Mouse (Mus musculus) intestine, postnatal 0 days (tissue): ENCODE measurements around the gene Fhod1. TPM values are rescaled to one million over a fixed set of nuclear protein-coding genes. Genes with fewer than 3 reads are reported as not detected.

Experiments
- ATAC-seq: fragments of 200-750 bp; cut with Nextera tagmentation; 2 replicates; pipeline ENCODE4 v1.8.0; 2017; ENCODE audit warnings: mild to moderate bottlenecking, moderate TSS enrichment, moderate library complexity
- H3K27ac ChIP-seq: fragments of 300-500 bp; sonication (generic); 2 replicates; pipeline ENCODE4 v1.5.1; 2014; ENCODE audit warnings: mild to moderate bottlenecking, low read depth, low read length, moderate library complexity
- H3K27me3 ChIP-seq: fragments of 300-500 bp; sonication (generic); replicated peaks from 2 replicates; pipeline ENCODE4 v1.6.1; 2014; ENCODE audit warnings: low read length, mixed read lengths; ENCODE audit not compliant: control insufficient read depth, insufficient read depth
- H3K36me3 ChIP-seq: fragments of 300-500 bp; sonication (generic); 2 replicates; pipeline ENCODE4 v1.6.1; 2014; ENCODE audit warnings: mild to moderate bottlenecking, moderate library complexity; ENCODE audit not compliant: control insufficient read depth, insufficient read depth
- H3K4me1 ChIP-seq: fragments of 300-500 bp; sonication (generic); replicated peaks from 2 replicates; pipeline ENCODE4 v1.6.1; 2014; ENCODE audit warnings: antibody characterized with exemption, low read length, mixed read lengths; ENCODE audit not compliant: control insufficient read depth, insufficient read depth
- H3K4me2 ChIP-seq: fragments of 300-500 bp; sonication (generic); replicated peaks from 2 replicates; pipeline ENCODE4 v1.6.1; 2014; ENCODE audit warnings: low read depth, mild to moderate bottlenecking, moderate library complexity
- H3K4me3 ChIP-seq: fragments of 300-500 bp; sonication (generic); 2 replicates; pipeline ENCODE4 v1.5.1; 2014; ENCODE audit warnings: low read depth, low read length
- H3K9ac ChIP-seq: fragments of 300-500 bp; sonication (generic); 2 replicates; pipeline ENCODE4 v1.6.1; 2014; ENCODE audit warnings: mild to moderate bottlenecking, low read depth, low read length
- H3K9me3 ChIP-seq: fragments of 300-500 bp; sonication (generic); 2 replicates; pipeline ENCODE4 v1.6.1; 2016; ENCODE audit warnings: mixed run types; ENCODE audit not compliant: control insufficient read depth
- CTCF ChIP-seq: sonication (generic); IDR thresholded peaks from 2 replicates; pipeline ENCODE4 v1.5.1; 2016; ENCODE audit warnings: low read depth, mild to moderate bottlenecking, control low read depth, antibody characterized with exemption, moderate library complexity
- WGBS: fragments of 180-500 bp; shearing (Covaris S2); extraction: QIAGEN DNeasy Blood & Tissue Kit; methylation state at CpG from one replicate; pipeline ENCODE4 v1.1.7; 2014; 5-methylcytosine and 5-hydroxymethylcytosine counted together
- polyA plus RNA-seq: library from polyadenylated mRNA; unstranded; fragments of >200 nt; fragmentation: Nextera tagmentation; extraction: Ambion mirVana; gene quantifications from 2 replicates; pipeline ENCODE4 v1.2.1, GENCODE M21; 2015

Gene Fhod1
- polyA plus RNA-seq, 1 experiment from 2014 or later: 1.3 TPM

GRCm38 (mm10) chr8:105315073-105315769 is 32.5 kb downstream of the Fhod1 start:
- H3K4me2 ChIP-seq: no peak overlapping the region
- H3K4me1 ChIP-seq: no peaks in the 10 kb centered on the region
- H3K36me3 ChIP-seq: peaks cover 68% of the 10 kb centered on the region
- no peak overlapping the region for H3K9ac ChIP-seq
- H3K27me3 ChIP-seq: no peaks in the 10 kb centered on the region
- H3K9me3 ChIP-seq: no peaks in the 10 kb centered on the region
- ATAC-seq: no peak
- 90% methylated on average over 18 of the region's 18 CpGs for WGBS
- H3K27ac ChIP-seq: no peak overlapping the region; the same call in 1 of the 2 replicates
- no peak overlapping the region for H3K4me3 ChIP-seq
- TF ChIP-seq CTCF: no peak

GRCm38 (mm10) chr8:105313622-105314402 is 33.9 kb downstream of the Fhod1 start:
- Histone ChIP-seq H3K9ac (no peak overlapping the region), H3K27me3 (no peaks in the 10 kb centered on the region), H3K27ac (no peak overlapping the region), H3K9me3 (no peaks in the 10 kb centered on the region), H3K4me3 (no peak overlapping the region), H3K4me2 (no peak overlapping the region), H3K36me3 (peaks cover 79% of the 10 kb centered on the region), H3K4me1 (no peaks in the 10 kb centered on the region)
- no peak for TF ChIP-seq CTCF
- WGBS: 78% methylated on average over 9 of the region's 9 CpGs
- no peak for ATAC-seq

- no peak for ATAC-seq
- Histone ChIP-seq H3K4me3 (no peak overlapping the region), H3K27me3 (no peaks in the 10 kb centered on the region), H3K4me2 (no peak overlapping the region), H3K4me1 (no peaks in the 10 kb centered on the region), H3K9ac (no peak overlapping the region), H3K27ac (no peak overlapping the region), H3K9me3 (no peaks in the 10 kb centered on the region), H3K36me3 (peaks cover 80% of the 10 kb centered on the region)
- TF ChIP-seq CTCF: no peak
- 87% methylated on average over 8 of the region's 8 CpGs for WGBS
These were observed 34.8 kb downstream of the Fhod1 start for GRCm38 (mm10) chr8:105312891-105313481.

- no peak for ATAC-seq
- Histone ChIP-seq H3K27me3 (no peaks in the 10 kb centered on the region), H3K9ac (no peak overlapping the region), H3K9me3 (no peaks in the 10 kb centered on the region), H3K4me2 (no peak overlapping the region), H3K36me3 (peaks cover 86% of the 10 kb centered on the region), H3K4me3 (no peak overlapping the region), H3K4me1 (no peaks in the 10 kb centered on the region), H3K27ac (no peak overlapping the region)
- WGBS: 70% methylated on average over 1 of the region's 1 CpGs
- 0 out of 2 replicates have a peak, but pooled peaks have one; percentile 27 for TF ChIP-seq CTCF
These were observed 36.0 kb downstream of the Fhod1 start for GRCm38 (mm10) chr8:105311718-105312117.

- no peak for ATAC-seq
- no peaks in the 10 kb centered on the region for H3K27me3 ChIP-seq
- no peak overlapping the region for H3K4me3 ChIP-seq
- H3K36me3 ChIP-seq: peaks cover 70% of the 10 kb centered on the region
- TF ChIP-seq CTCF: no peak
- H3K27ac ChIP-seq: no peak overlapping the region
- H3K4me1 ChIP-seq: peaks cover 2% of the 10 kb centered on the region; the same call in 1 of the 2 replicates
- 84% methylated on average over 8 of the region's 8 CpGs for WGBS
- no peaks in the 10 kb centered on the region for H3K9me3 ChIP-seq
- H3K4me2 ChIP-seq: no peak overlapping the region
- no peak overlapping the region for H3K9ac ChIP-seq
These were observed 37.6 kb downstream of the Fhod1 start for GRCm38 (mm10) chr8:105310118-105310517.
